19 mouse cellular contexts compared by ENCODE assay signal in genomic region chr16:39191861-39192260, GRCm38 (mm10).
"Had no signal": no experiment of that assay in that cellular context is flagged by ENCODE, and none has a peak within 500 bp of the region (broad histone marks: within the 10 kb centered on the region; RNA-seq: fewer than 3 reads in every experiment).

No protein-coding gene starts in this region.

- H3K4me3 ChIP-seq: midbrain, embryonic 10.5 days; midbrain, embryonic 12.5 days; myocyte; neural tube, embryonic 13.5 days; neural tube, embryonic 15.5 days; stomach, embryonic 15.5 days had no signal

- H3K27ac ChIP-seq: midbrain, embryonic 10.5 days; midbrain, embryonic 12.5 days; neural tube, embryonic 13.5 days; neural tube, embryonic 15.5 days; stomach, embryonic 15.5 days; stomach, postnatal 0 days had no signal

- ATAC-seq: midbrain, embryonic 16.5 days had no signal

- DNase-seq: lung, adult 18-20 months; lung, embryonic 14.5 days; lung, postnatal 10 days; lung, postnatal 4 days; midbrain, embryonic 14.5 days; retina, postnatal 1 day; right cerebral cortex, postnatal 14 days; spleen, adult 18-20 months; thymus, adult 18-20 months; thymus, postnatal 14 days; thymus, postnatal 36 days had no signal
